Mouse (Mus musculus): ENCODE measurements around the gene Bcl7b. TPM values are rescaled to one million over a fixed set of nuclear protein-coding genes. Genes with fewer than 3 reads are reported as not detected.

Bcl7b gene
- polyA plus RNA-seq (2012; rRNA removed): 20.6 and 24.6 TPM in 2 replicates
- polyA plus RNA-seq (2014; fragmentation: Nextera tagmentation; extraction: Ambion mirVana): 43.3 and 46.2 TPM in 2 replicates

DNA sequence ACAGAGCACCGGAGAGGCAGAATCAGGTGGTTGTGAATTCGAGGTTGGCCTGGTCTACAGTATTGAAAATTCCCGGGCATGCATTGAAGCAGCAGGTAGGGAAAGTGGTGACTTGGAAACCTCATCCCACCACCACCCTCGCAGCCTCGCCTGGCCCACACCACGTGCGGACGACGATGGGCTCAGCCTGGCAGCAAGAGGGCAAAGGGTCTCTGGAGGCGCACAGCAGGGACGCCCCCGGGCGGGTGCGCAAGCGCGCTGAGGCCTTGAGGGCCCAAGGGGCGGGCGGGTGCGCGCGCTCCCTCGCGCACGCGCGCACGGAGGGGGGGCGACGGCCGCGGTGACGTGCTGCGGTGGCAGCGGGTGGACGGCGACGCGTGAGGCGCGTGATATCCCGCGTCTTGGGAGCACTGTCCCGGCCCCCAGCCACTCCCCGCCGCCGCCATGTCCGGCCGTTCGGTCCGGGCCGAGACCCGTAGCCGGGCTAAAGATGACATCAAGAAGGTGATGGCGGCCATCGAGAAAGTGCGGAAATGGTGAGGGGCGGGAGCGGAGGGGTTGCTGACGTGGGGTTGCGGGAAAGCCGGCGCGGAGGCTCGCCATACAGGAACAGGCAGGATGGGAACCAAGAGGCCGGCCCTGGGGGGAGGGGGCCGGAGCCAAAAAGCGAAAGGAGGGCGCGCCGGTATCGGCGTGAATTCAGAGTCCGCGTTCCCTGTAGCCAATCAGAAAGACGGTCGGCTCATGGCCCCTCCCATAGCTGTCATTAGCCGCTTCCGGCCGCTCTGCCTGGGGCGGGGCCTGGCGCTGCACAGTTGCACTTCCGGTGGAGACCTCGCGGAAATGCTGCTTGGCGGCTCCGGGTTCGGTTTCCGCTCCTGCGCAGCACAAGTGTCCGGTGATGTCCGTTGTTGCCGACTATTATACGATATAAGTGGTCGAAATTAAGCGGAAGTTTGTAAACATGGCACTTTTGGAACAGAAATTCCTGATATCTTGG lies at the start of gene Bcl7b:
Bcl7b (plus strand) TSS at position 221 of the 1,000 bp plus-strand sequence.
- ATAC-seq (ENCODE audit: low FRiP score, low read depth) (peak; percentile 98), DNase-seq (ENCODE audit: low spot score) (peak; percentile 99)
- no peaks in the 10 kb centered on the region for H3K27me3 ChIP-seq (ENCODE audit: control insufficient read depth, insufficient read depth, low read length)
- WGBS: 4% methylated on average over 75 of the region's 95 CpGs
- peak within 1 kb of the TSS; percentile 89 for H3K4me2 ChIP-seq (replicated peaks; ENCODE audit: low read depth, low read length, severe bottlenecking)
- 0 out of 2 replicates have a peak, but pooled peaks have one; percentile 45 for TF ChIP-seq POLR2A (IDR thresholded peaks at IDR 0.05; ENCODE audit: borderline replicate concordance, extremely low read depth, insufficient read depth, insufficient read length)
- H3K36me3 ChIP-seq (ENCODE audit: control insufficient read depth, insufficient read depth, low read length): peaks cover 21% of the 10 kb centered on the region
- H3K4me1 ChIP-seq (ENCODE audit: control insufficient read depth, insufficient read depth, low read length): peaks cover 10% of the 10 kb centered on the region
- H3K9me3 ChIP-seq (ENCODE audit: control insufficient read depth, low read length): no peaks in the 10 kb centered on the region
- H3K9ac ChIP-seq (ENCODE audit: low read depth, low read length, severe bottlenecking): peak within 1 kb of the TSS; percentile 89
- peak within 1 kb of the TSS; percentile 66 for H3K4me3 ChIP-seq (replicated peaks; ENCODE audit: low read length)
- peak within 1 kb of the TSS; percentile 99 for H3K27ac ChIP-seq (replicated peaks; ENCODE audit: low read depth, low read length)

GRCm38 (mm10) chr5:135118589-135119081 lies 49.4 kb upstream of the Bcl7b start:
- no peaks in the 10 kb centered on the region for H3K4me1 ChIP-seq (ENCODE audit: control insufficient read depth, insufficient read depth, low read length)
- no peak overlapping the region for H3K4me3 ChIP-seq (replicated peaks; ENCODE audit: low read length)
- H3K4me2 ChIP-seq (replicated peaks; ENCODE audit: low read depth, low read length, severe bottlenecking): no peak overlapping the region
- no peaks in the 10 kb centered on the region for H3K36me3 ChIP-seq (ENCODE audit: control insufficient read depth, insufficient read depth, low read length)
- DNase-seq (ENCODE audit: low spot score) (peak; percentile 71), ATAC-seq (ENCODE audit: low FRiP score, low read depth) (no peak)
- no peak overlapping the region for H3K9ac ChIP-seq (ENCODE audit: low read depth, low read length, severe bottlenecking)
- H3K27me3 ChIP-seq (ENCODE audit: control insufficient read depth, insufficient read depth, low read length): no peaks in the 10 kb centered on the region; the same call in 1 of the 2 replicates
- TF ChIP-seq POLR2A (IDR thresholded peaks at IDR 0.05; ENCODE audit: borderline replicate concordance, extremely low read depth, insufficient read depth, insufficient read length): no peak
- 19% methylated on average over 5 of the region's 6 CpGs for WGBS
- H3K9me3 ChIP-seq (ENCODE audit: control insufficient read depth, low read length): no peaks in the 10 kb centered on the region
- no peak overlapping the region for H3K27ac ChIP-seq (replicated peaks; ENCODE audit: low read depth, low read length)

DNA sequence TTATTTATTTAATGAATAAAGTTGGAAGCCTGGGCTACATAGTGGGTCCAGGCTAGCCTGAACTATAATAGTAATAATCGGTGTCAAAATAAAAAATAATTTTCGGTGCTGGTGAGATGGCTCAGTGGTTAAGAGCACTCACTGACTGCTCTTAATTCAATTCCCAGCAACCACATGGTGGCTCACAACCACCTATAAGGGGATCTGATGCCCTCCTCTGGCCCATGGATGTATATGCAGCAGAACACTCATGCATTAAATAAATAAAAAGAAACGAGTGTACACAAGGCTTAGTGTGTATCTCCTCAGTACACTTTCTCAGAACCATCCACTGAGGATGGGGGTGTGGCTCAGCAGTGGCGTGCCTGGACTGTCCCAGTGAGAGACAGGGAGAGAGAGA lies 47.3 kb upstream of the Bcl7b start:
- H3K36me3 ChIP-seq (ENCODE audit: control insufficient read depth, insufficient read depth, low read length): no peaks in the 10 kb centered on the region
- no peak overlapping the region for H3K9ac ChIP-seq (ENCODE audit: low read depth, low read length, severe bottlenecking)
- H3K4me3 ChIP-seq (replicated peaks; ENCODE audit: low read length): no peak overlapping the region
- no peaks in the 10 kb centered on the region for H3K9me3 ChIP-seq (ENCODE audit: control insufficient read depth, low read length)
- ATAC-seq (ENCODE audit: low FRiP score, low read depth): no peak
- H3K27me3 ChIP-seq (ENCODE audit: control insufficient read depth, insufficient read depth, low read length): no peaks in the 10 kb centered on the region; the same call in 1 of the 2 replicates
- no peak for TF ChIP-seq POLR2A (IDR thresholded peaks at IDR 0.05; ENCODE audit: borderline replicate concordance, extremely low read depth, insufficient read depth, insufficient read length)
- no peaks in the 10 kb centered on the region for H3K4me1 ChIP-seq (ENCODE audit: control insufficient read depth, insufficient read depth, low read length)
- 65% methylated on average over 4 of the region's 4 CpGs for WGBS
- no peak for DNase-seq (ENCODE audit: low spot score)
- no peak overlapping the region for H3K27ac ChIP-seq (replicated peaks; ENCODE audit: low read depth, low read length)
- no peak overlapping the region for H3K4me2 ChIP-seq (replicated peaks; ENCODE audit: low read depth, low read length, severe bottlenecking)

- 54% methylated on average over 6 of the region's 6 CpGs for WGBS
- H3K27ac ChIP-seq (replicated peaks; ENCODE audit: low read depth, low read length): no peak overlapping the region
- no peak overlapping the region for H3K4me3 ChIP-seq (replicated peaks; ENCODE audit: low read length)
- no peaks in the 10 kb centered on the region; the same call in 1 of the 2 replicates for H3K27me3 ChIP-seq (ENCODE audit: control insufficient read depth, insufficient read depth, low read length)
- no peak overlapping the region for H3K4me2 ChIP-seq (replicated peaks; ENCODE audit: low read depth, low read length, severe bottlenecking)
- DNase-seq (ENCODE audit: low spot score) (no peak), ATAC-seq (ENCODE audit: low FRiP score, low read depth) (no peak)
- no peak for TF ChIP-seq POLR2A (IDR thresholded peaks at IDR 0.05; ENCODE audit: borderline replicate concordance, extremely low read depth, insufficient read depth, insufficient read length)
- no peaks in the 10 kb centered on the region for H3K9me3 ChIP-seq (ENCODE audit: control insufficient read depth, low read length)
- H3K36me3 ChIP-seq (ENCODE audit: control insufficient read depth, insufficient read depth, low read length): no peaks in the 10 kb centered on the region
- H3K9ac ChIP-seq (ENCODE audit: low read depth, low read length, severe bottlenecking): no peak overlapping the region
- H3K4me1 ChIP-seq (ENCODE audit: control insufficient read depth, insufficient read depth, low read length): no peaks in the 10 kb centered on the region
These were observed 42.0 kb upstream of the Bcl7b start for GRCm38 (mm10) chr5:135126121-135126520.

- H3K4me2 ChIP-seq (replicated peaks; ENCODE audit: low read depth, low read length, severe bottlenecking): no peak overlapping the region
- no peaks in the 10 kb centered on the region for H3K9me3 ChIP-seq (ENCODE audit: control insufficient read depth, low read length)
- no peak for DNase-seq (ENCODE audit: low spot score)
- no peak for ATAC-seq (ENCODE audit: low FRiP score, low read depth)
- TF ChIP-seq POLR2A (IDR thresholded peaks at IDR 0.05; ENCODE audit: borderline replicate concordance, extremely low read depth, insufficient read depth, insufficient read length): no peak
- no peak overlapping the region for H3K4me3 ChIP-seq (replicated peaks; ENCODE audit: low read length)
- 80% methylated on average over 6 of the region's 6 CpGs for WGBS
- H3K27me3 ChIP-seq (ENCODE audit: control insufficient read depth, insufficient read depth, low read length): peaks cover 9% of the 10 kb centered on the region
- no peak overlapping the region for H3K9ac ChIP-seq (ENCODE audit: low read depth, low read length, severe bottlenecking)
- no peaks in the 10 kb centered on the region for H3K4me1 ChIP-seq (ENCODE audit: control insufficient read depth, insufficient read depth, low read length)
- H3K27ac ChIP-seq (replicated peaks; ENCODE audit: low read depth, low read length): no peak overlapping the region
- no peaks in the 10 kb centered on the region for H3K36me3 ChIP-seq (ENCODE audit: control insufficient read depth, insufficient read depth, low read length)
These were observed 40.4 kb upstream of the Bcl7b start for GRCm38 (mm10) chr5:135127669-135128068.

All from limb, embryonic 14.5 days (tissue).